Mouse (Mus musculus): ENCODE results near the gene Sh3gl3. TPM values are rescaled to one million over a fixed set of nuclear protein-coding genes. Genes with fewer than 3 reads are reported as not detected.

Sh3gl3 gene
- polyA plus RNA-seq (2015; fragmentation: Illumina TruSeq; extraction: RNeasy Lipid Tissue Mini Kit (QIAGEN cat#74804); ENCODE audit: low read depth, low replicate concordance) = 65.6 TPM

DNA sequence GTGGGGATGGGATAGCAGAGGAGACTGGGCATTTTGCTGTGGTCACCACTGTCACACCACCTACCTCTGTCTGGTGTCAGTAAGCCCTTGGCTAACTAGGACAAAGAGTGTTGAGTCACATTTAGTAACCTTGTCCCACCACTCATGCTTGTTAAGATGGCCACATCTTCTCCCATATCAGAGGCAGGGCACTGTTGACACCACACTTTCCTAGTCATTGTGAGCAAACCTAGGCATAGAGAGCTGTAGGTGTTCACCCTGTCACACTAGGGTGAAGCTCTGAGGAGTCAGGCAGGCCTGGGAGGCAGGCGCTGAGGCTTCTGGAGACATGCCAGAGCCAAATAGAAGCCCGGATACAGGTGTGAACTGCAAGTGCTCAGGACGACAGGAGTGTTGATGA, at the start of gene Sh3gl3:
Gene Sh3gl3 (plus strand): TSS at position 301 of the 400 bp plus-strand sequence.

GRCm38 (mm10) chr7:82335211-82336121, 161.8 kb downstream of the Sh3gl3 start, which contains the start of gene Adamtsl3:
TSS of gene Adamtsl3 (plus strand) at chr7:82335694.

Other genes starting within 250 kb of the Sh3gl3 start
- 55.6 TPM for gene Hdgfl3, start 239.4 kb upstream of the Sh3gl3 start, polyA plus RNA-seq (2015; fragmentation: Illumina TruSeq; extraction: RNeasy Lipid Tissue Mini Kit (QIAGEN cat#74804); ENCODE audit: low read depth, low replicate concordance)
- gene Bnc1, start 181.5 kb upstream of the Sh3gl3 start, polyA plus RNA-seq (2015; fragmentation: Illumina TruSeq; extraction: RNeasy Lipid Tissue Mini Kit (QIAGEN cat#74804); ENCODE audit: low read depth, low replicate concordance) = not detected
- 0.42 TPM for gene Adamtsl3, start 161.9 kb downstream of the Sh3gl3 start, polyA plus RNA-seq (2015; fragmentation: Illumina TruSeq; extraction: RNeasy Lipid Tissue Mini Kit (QIAGEN cat#74804); ENCODE audit: low read depth, low replicate concordance)

Data from brain, adult 10 weeks (tissue).